Mouse (Mus musculus): ENCODE measurements at regions not wholly inside any gene's neighbourhood (a gene's known extent, or its start where the extent isn't known, plus 50 kb on each side); places are given as distances from the start of the nearest gene placed in this dataset.
A peak's percentile ranks its signal among the peaks of the same experiment; 100 is the strongest.

DNA sequence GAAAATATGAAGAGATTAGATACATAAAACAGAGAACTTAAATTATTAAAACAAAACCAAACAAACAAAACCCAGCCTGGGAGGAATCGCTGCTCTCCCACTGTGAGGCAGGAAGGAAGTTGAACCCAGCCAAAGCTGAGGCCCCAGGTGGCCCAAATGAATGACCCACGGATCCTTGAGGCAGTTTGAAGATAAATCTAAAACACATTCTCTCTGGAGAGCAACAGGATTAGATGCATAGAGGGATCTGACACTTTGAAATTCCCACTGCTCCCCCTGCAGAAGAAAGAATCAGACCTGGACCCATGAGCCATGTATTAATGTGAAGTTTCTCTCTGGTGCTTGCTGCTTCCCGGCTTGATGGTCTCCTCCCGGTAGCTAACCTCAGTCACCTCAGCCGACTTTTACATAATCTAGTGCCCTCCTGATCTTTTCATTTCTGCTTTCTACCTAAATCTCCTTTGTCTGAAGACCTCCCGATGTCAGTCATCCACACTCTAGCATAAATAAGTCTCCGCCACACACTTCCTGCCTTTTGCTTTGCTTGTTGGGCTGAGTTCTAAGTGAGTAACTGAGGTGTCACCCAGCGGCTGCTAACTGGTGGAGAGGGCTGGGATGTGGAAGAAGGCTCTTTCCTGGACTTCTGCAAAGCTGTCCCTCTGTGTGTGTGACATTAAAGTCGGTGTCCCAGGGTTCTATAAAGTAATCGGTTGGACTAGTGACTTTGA is 74.6 kb downstream of the Skor1 start:
- TF ChIP-seq EP300 (IDR thresholded peaks at IDR 0.05; ENCODE audit: low read depth) (no peak), CTCF (IDR thresholded peaks at IDR 0.05; ENCODE audit: low read depth) (no peak)
- no peaks in the 10 kb centered on the region for H3K9me3 ChIP-seq (ENCODE audit: low read length)
- no peak for ATAC-seq
- H3K9ac ChIP-seq (replicated peaks), result no peak overlapping the region
- 19% methylated on average over 10 of the region's 10 CpGs for WGBS (ENCODE audit: insufficient replicate concordance)
- no peak overlapping the region for H3K27ac ChIP-seq (ENCODE audit: low read depth)
- DNase-seq, result no peak
- H3K4me2 ChIP-seq (ENCODE audit: low read depth, low read length), result no peak overlapping the region
- no peaks in the 10 kb centered on the region for H3K27me3 ChIP-seq (ENCODE audit: insufficient read depth, low read length)
- peaks cover 7% of the 10 kb centered on the region; the same call in 1 of the 2 replicates for H3K4me1 ChIP-seq (ENCODE audit: insufficient read depth)
- no peaks in the 10 kb centered on the region for H3K36me3 ChIP-seq (replicated peaks; ENCODE audit: insufficient read depth, low read length)
- no peak overlapping the region for H3K4me3 ChIP-seq (ENCODE audit: low read depth, low read length)

DNA sequence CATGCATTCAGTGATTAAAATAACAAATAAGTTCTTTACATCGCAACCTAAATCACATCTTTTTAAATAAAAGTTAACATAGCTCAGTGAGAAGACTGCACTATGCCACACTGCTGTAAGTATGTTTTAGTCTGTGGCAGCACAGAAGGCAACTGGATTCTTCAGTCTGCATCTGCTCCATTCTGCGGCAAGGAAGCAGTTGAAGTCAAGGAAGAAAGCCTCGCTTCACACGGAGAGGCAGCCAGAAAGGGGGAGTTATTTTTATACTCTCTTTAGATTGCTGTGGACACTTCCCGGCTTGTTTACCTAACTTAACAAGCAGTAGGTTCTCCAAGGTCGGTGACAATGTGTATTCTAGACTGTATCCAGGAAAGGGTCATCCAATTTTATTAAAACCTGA is 77.7 kb downstream of the Skor1 start:
- peaks cover 7% of the 10 kb centered on the region; the same call in 1 of the 2 replicates for H3K4me1 ChIP-seq (ENCODE audit: insufficient read depth)
- H3K9ac ChIP-seq (replicated peaks), result no peak overlapping the region
- H3K27me3 ChIP-seq (ENCODE audit: insufficient read depth, low read length), result no peaks in the 10 kb centered on the region
- no peaks in the 10 kb centered on the region for H3K9me3 ChIP-seq (ENCODE audit: low read length)
- H3K4me3 ChIP-seq (ENCODE audit: low read depth, low read length), result no peak overlapping the region
- no peak overlapping the region for H3K4me2 ChIP-seq (ENCODE audit: low read depth, low read length)
- no peaks in the 10 kb centered on the region for H3K36me3 ChIP-seq (replicated peaks; ENCODE audit: insufficient read depth, low read length)
- ATAC-seq, result no peak
- no peak overlapping the region for H3K27ac ChIP-seq (ENCODE audit: low read depth)
- TF ChIP-seq EP300 (IDR thresholded peaks at IDR 0.05; ENCODE audit: low read depth) (no peak), CTCF (IDR thresholded peaks at IDR 0.05; ENCODE audit: low read depth) (no peak)
- WGBS (ENCODE audit: insufficient replicate concordance), result 44% methylated on average over 6 of the region's 6 CpGs
- DNase-seq, result no peak

DNA sequence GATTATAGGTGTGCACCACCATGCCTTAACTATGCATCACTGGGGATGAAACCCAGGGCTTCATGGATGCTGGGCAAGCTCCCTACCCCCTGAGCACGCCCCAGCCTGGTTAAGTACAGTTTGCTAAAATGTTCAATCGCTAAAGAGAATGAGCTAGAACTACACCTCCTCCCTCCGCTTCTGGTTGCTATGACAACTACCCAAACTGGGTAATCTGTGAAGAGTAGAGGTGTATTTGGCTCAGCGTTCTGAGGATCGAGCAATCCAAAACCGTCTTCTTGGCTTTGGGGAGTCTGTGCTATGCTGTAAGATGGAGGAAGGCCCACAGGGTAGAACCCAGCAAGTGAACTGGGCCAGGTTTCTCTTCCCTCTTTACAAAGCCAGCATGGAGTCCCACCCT is 78.8 kb downstream of the Skor1 start:
- 72% methylated on average over 6 of the region's 6 CpGs for WGBS (ENCODE audit: insufficient replicate concordance)
- Histone ChIP-seq H3K27ac (ENCODE audit: low read depth) (no peak overlapping the region), H3K9ac (replicated peaks) (no peak overlapping the region), H3K4me1 (ENCODE audit: insufficient read depth) (peaks cover 7% of the 10 kb centered on the region; the same call in 1 of the 2 replicates), H3K4me2 (ENCODE audit: low read depth, low read length) (no peak overlapping the region), H3K36me3 (replicated peaks; ENCODE audit: insufficient read depth, low read length) (no peaks in the 10 kb centered on the region), H3K9me3 (ENCODE audit: low read length) (no peaks in the 10 kb centered on the region), H3K27me3 (ENCODE audit: insufficient read depth, low read length) (no peaks in the 10 kb centered on the region), H3K4me3 (ENCODE audit: low read depth, low read length) (no peak overlapping the region)
- no peak for TF ChIP-seq EP300 (IDR thresholded peaks at IDR 0.05; ENCODE audit: low read depth)
- no peak for TF ChIP-seq CTCF (IDR thresholded peaks at IDR 0.05; ENCODE audit: low read depth)
- ATAC-seq (no peak), DNase-seq (no peak)

DNA sequence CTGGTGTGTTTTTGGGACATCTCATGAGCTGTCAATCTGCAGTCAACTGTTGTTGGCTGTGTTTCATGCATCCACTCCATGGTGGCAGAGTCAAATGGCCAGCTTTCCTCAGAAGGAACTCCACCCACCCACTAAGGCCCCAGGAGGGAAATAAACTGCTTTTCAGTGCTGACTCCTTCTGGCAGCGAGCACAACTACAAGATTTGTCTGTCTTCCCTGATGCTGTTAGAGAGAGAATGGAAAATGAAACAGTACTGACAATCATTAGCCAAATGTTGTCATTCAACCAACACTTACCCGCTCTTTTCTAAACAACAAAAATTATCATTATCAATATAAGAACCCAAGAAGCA is 79.3 kb upstream of the Pias1 start:
- H3K9me3 ChIP-seq (ENCODE audit: low read length), result peaks cover 8% of the 10 kb centered on the region; the same call in 1 of the 2 replicates

GRCm38 (mm10) chr9:63066384-63067053 is 78.8 kb upstream of the Pias1 start:
- ATAC-seq, result no peak
- no peak for TF ChIP-seq CTCF (IDR thresholded peaks at IDR 0.05; ENCODE audit: low read depth)
- no peak for TF ChIP-seq EP300 (IDR thresholded peaks at IDR 0.05; ENCODE audit: low read depth)
- Histone ChIP-seq H3K4me3 (ENCODE audit: low read depth, low read length) (no peak overlapping the region), H3K27ac (ENCODE audit: low read depth) (no peak overlapping the region), H3K4me1 (ENCODE audit: insufficient read depth) (peaks cover 6% of the 10 kb centered on the region; the same call in 1 of the 2 replicates), H3K9ac (replicated peaks) (no peak overlapping the region), H3K9me3 (ENCODE audit: low read length) (peaks cover 8% of the 10 kb centered on the region; the same call in 1 of the 2 replicates), H3K4me2 (ENCODE audit: low read depth, low read length) (no peak overlapping the region), H3K36me3 (replicated peaks; ENCODE audit: insufficient read depth, low read length) (no peaks in the 10 kb centered on the region), H3K27me3 (ENCODE audit: insufficient read depth, low read length) (no peaks in the 10 kb centered on the region)
- DNase-seq, result no peak
- 68% methylated on average over 10 of the region's 10 CpGs for WGBS (ENCODE audit: insufficient replicate concordance)

More for the DNA sequence above, 79.3 kb upstream of the Pias1 start:
- no peak for ATAC-seq
- Histone ChIP-seq H3K27ac (ENCODE audit: low read depth) (no peak overlapping the region), H3K4me3 (ENCODE audit: low read depth, low read length) (no peak overlapping the region), H3K4me2 (ENCODE audit: low read depth, low read length) (no peak overlapping the region), H3K4me1 (ENCODE audit: insufficient read depth) (peaks cover 7% of the 10 kb centered on the region; the same call in 1 of the 2 replicates), H3K9ac (replicated peaks) (no peak overlapping the region), H3K27me3 (ENCODE audit: insufficient read depth, low read length) (no peaks in the 10 kb centered on the region), H3K36me3 (replicated peaks; ENCODE audit: insufficient read depth, low read length) (no peaks in the 10 kb centered on the region)
- DNase-seq, result no peak
- TF ChIP-seq CTCF (IDR thresholded peaks at IDR 0.05; ENCODE audit: low read depth) (peak; percentile 21; the same call in 1 of the 2 replicates), EP300 (IDR thresholded peaks at IDR 0.05; ENCODE audit: low read depth) (no peak)
- WGBS (ENCODE audit: insufficient replicate concordance), result 70% methylated on average over 2 of the region's 2 CpGs

DNA sequence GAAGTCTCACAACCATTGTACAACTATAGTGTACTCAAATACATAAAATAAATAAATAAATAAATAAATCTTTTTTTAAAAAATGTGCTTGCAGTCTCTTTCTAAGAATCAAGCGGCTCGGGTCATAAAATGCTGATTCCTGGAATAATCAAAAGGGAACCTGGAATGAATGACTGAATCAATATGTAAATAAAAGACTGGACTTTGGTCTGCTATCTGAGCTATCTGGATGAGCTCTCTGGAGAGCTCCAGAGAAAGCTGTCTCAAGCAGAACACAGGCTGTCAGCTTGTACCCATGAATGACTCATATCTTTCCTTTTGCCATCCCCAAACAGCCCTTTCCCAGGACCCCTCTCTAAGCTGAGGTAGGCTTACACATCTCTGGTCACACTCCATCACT is 75.8 kb upstream of the Pias1 start:
- whole genome bisulfite sequencing (ENCODE audit: insufficient replicate concordance), result 65% methylated on average over 2 of the region's 2 CpGs
- peak overlapping the region; percentile 49 for H3K27ac ChIP-seq (ENCODE audit: low read depth)
- ATAC-seq (peak; percentile 82), DNase-seq (no peak)
- peaks cover 8% of the 10 kb centered on the region; the same call in 1 of the 2 replicates for H3K9me3 ChIP-seq (ENCODE audit: low read length)
- H3K4me1 ChIP-seq (ENCODE audit: insufficient read depth), result no peaks in the 10 kb centered on the region
- H3K27me3 ChIP-seq (ENCODE audit: insufficient read depth, low read length), result no peaks in the 10 kb centered on the region
- H3K9ac ChIP-seq (replicated peaks), result no peak overlapping the region
- TF ChIP-seq CTCF (IDR thresholded peaks at IDR 0.05; ENCODE audit: low read depth) (no peak), EP300 (IDR thresholded peaks at IDR 0.05; ENCODE audit: low read depth) (no peak)
- H3K4me2 ChIP-seq (ENCODE audit: low read depth, low read length), result no peak overlapping the region
- no peaks in the 10 kb centered on the region for H3K36me3 ChIP-seq (replicated peaks; ENCODE audit: insufficient read depth, low read length)
- no peak overlapping the region for H3K4me3 ChIP-seq (ENCODE audit: low read depth, low read length)
